Mouse (Mus musculus) central nervous system, embryonic 18 days (tissue): ENCODE measurements around the gene Fchsd2. TPM values are rescaled to one million over a fixed set of nuclear protein-coding genes. Genes with fewer than 3 reads are reported as not detected.

Experiments used
- polyA plus RNA-seq: library from polyadenylated mRNA; depleted of rRNA; stranded (reverse); fragments of >200 nt; gene quantifications from 2 replicates; pipeline ENCODE4 v1.2.3, GENCODE M21; 2012; rRNA removed

Fchsd2 gene
- 51.7 and 54.2 TPM in 2 replicates for polyA plus RNA-seq

GRCm38 (mm10) chr7:101092618-101093017 is at the start of gene Fchsd2:
Gene Fchsd2, plus strand, starts transcription at chr7:101092863.

GRCm38 (mm10) chr7:101301881-101302456 is 209.3 kb downstream of the Fchsd2 start, which contains the start of gene Atg16l2:
Gene Atg16l2, minus strand, starts transcription at chr7:101302251.

GRCm38 (mm10) chr7:101317014-101317413 is 224.4 kb downstream of the Fchsd2 start, which contains the start of gene Stard10:
Gene Stard10, plus strand, starts transcription at chr7:101317086.

Other genes with a start within 250 kb of the Fchsd2 start
- 7.1 and 7.8 TPM in 2 replicates for gene Relt, start 229.4 kb upstream of the Fchsd2 start, polyA plus RNA-seq
- 27.6 and 28.3 TPM in 2 replicates for gene Arhgef17, start 160.8 kb upstream of the Fchsd2 start, polyA plus RNA-seq
- gene P2ry6, start 118.2 kb upstream of the Fchsd2 start, polyA plus RNA-seq = 1.8 and 2.0 TPM in 2 replicates
- 0.36 and 0.43 TPM in 2 replicates for gene P2ry2, start 80.0 kb upstream of the Fchsd2 start, polyA plus RNA-seq
- 44.7 and 47.5 TPM in 2 replicates for gene Atg16l2, start 209.4 kb downstream of the Fchsd2 start, polyA plus RNA-seq
- 15.6 and 16.3 TPM in 2 replicates for gene Stard10, start 224.2 kb downstream of the Fchsd2 start, polyA plus RNA-seq